Mouse (Mus musculus) heart, embryonic 14.5 days (tissue): Measurements from ENCODE around the gene Me3. TPM values are rescaled to one million over a fixed set of nuclear protein-coding genes. Genes with fewer than 3 reads are reported as not detected.

Experiments used
- ATAC-seq: fragments of 200-750 bp; cut with Nextera tagmentation; 2 replicates; pipeline ENCODE4 v1.8.0; 2017; ENCODE audit warnings: low read depth, moderate TSS enrichment; ENCODE audit not compliant: insufficient number of reproducible peaks, insufficient read depth, low FRiP score
- H3K27ac ChIP-seq, 2 experiments: fragments of 200-500 bp in 1 of 2; fragments of 300-500 bp in 1 of 2; sonication (generic) in 1 of 2; replicated peaks in 1 of 2; 2 replicates each; pipeline ENCODE4 v1.5.1; 2012 to 2014; ENCODE audit warnings: low read depth in 2 of 2, low read length in 2 of 2, control low read depth in 1 of 2, mild to moderate bottlenecking in 1 of 2, mixed read lengths in 1 of 2; ENCODE audit not compliant: control insufficient read depth in 1 of 2, insufficient read depth in 1 of 2
- H3K27me3 ChIP-seq: fragments of 300-500 bp; sonication (generic); 2 replicates; pipeline ENCODE4 v1.6.1; 2014; ENCODE audit warnings: mild to moderate bottlenecking, low read length, control low read depth; ENCODE audit not compliant: control insufficient read depth, insufficient read depth
- H3K36me3 ChIP-seq: fragments of 300-500 bp; sonication (generic); 2 replicates; pipeline ENCODE4 v1.6.1; 2014; ENCODE audit warnings: mild to moderate bottlenecking, control low read depth, low read length, mixed read lengths; ENCODE audit not compliant: control insufficient read depth, insufficient read depth
- H3K4me1 ChIP-seq, 2 experiments: fragments of 200-500 bp in 1 of 2; fragments of 300-500 bp in 1 of 2; sonication (generic) in 1 of 2; 2 replicates each; pipeline ENCODE4 v1.6.1; 2012 to 2014; ENCODE audit warnings: low read length in 2 of 2, control low read depth in 1 of 2, mixed read lengths in 1 of 2; ENCODE audit not compliant: control insufficient read depth in 2 of 2, insufficient read depth in 2 of 2
- H3K4me2 ChIP-seq: fragments of 300-500 bp; sonication (generic); 2 replicates; pipeline ENCODE4 v1.6.1; 2014; ENCODE audit warnings: mild to moderate bottlenecking, low read length
- H3K4me3 ChIP-seq, 2 experiments: fragments of 200-500 bp in 1 of 2; fragments of 300-500 bp in 1 of 2; sonication (generic) in 1 of 2; 2 replicates each; pipeline ENCODE4 v1.5.1; 2012 to 2014; ENCODE audit warnings: low read length in 2 of 2, mild to moderate bottlenecking in 2 of 2, control low read depth in 1 of 2, low read depth in 1 of 2, moderate library complexity in 1 of 2; ENCODE audit not compliant: control insufficient read depth in 1 of 2, insufficient read depth in 1 of 2
- H3K9ac ChIP-seq: fragments of 300-500 bp; sonication (generic); 2 replicates; pipeline ENCODE4 v1.6.1; 2014; ENCODE audit warnings: mild to moderate bottlenecking, low read length
- H3K9me3 ChIP-seq: fragments of 300-500 bp; sonication (generic); 2 replicates; pipeline ENCODE4 v1.6.1; 2016; ENCODE audit warnings: low read length, control low read depth; ENCODE audit not compliant: control insufficient read depth
- WGBS: fragments of 180-500 bp; shearing (Covaris S2); extraction: QIAGEN DNeasy Blood & Tissue Kit; methylation state at CpG from one replicate; pipeline ENCODE4 v1.1.7; 2014; 5-methylcytosine and 5-hydroxymethylcytosine counted together
- polyA plus RNA-seq: library from polyadenylated mRNA; unstranded; fragments of >200 nt; fragmentation: Nextera tagmentation; extraction: Ambion mirVana; gene quantifications from 2 replicates; pipeline ENCODE4 v1.2.1, GENCODE M21; 2014

Me3 gene
- polyA plus RNA-seq, 1 experiment from 2014 or later: 6.7 TPM

- Histone ChIP-seq H3K4me1 (no peaks in the 10 kb centered on the region), H3K27ac (no peak overlapping the region), H3K9ac (no peak overlapping the region), H3K36me3 (no peaks in the 10 kb centered on the region), H3K9me3 (no peaks in the 10 kb centered on the region), H3K27me3 (no peaks in the 10 kb centered on the region), H3K4me3 (no peak overlapping the region), H3K4me2 (no peak overlapping the region)
- WGBS: 88% methylated on average over 1 of the region's 1 CpGs
- ATAC-seq: no peak
Measured at GRCm38 (mm10) chr7:89864769-89865168, 232.6 kb downstream of the Me3 start.

GRCm38 (mm10) chr7:89867221-89867620 lies 235.0 kb downstream of the Me3 start:
- no peaks in the 10 kb centered on the region for H3K4me1 ChIP-seq
- H3K27ac ChIP-seq: no peak overlapping the region
- no peak overlapping the region for H3K4me3 ChIP-seq
- H3K27me3 ChIP-seq: no peaks in the 10 kb centered on the region
- WGBS: 51% methylated on average over 5 of the region's 5 CpGs
- H3K9me3 ChIP-seq: no peaks in the 10 kb centered on the region
- H3K4me2 ChIP-seq: no peak overlapping the region
- H3K9ac ChIP-seq: no peak overlapping the region
- H3K36me3 ChIP-seq: no peaks in the 10 kb centered on the region
- ATAC-seq: no peak

GRCm38 (mm10) chr7:89879686-89880085 lies 247.5 kb downstream of the Me3 start:
- ATAC-seq: no peak
- Histone ChIP-seq H3K36me3 (no peaks in the 10 kb centered on the region), H3K4me3 (no peak overlapping the region), H3K9ac (no peak overlapping the region), H3K4me1 (no peaks in the 10 kb centered on the region), H3K9me3 (no peaks in the 10 kb centered on the region), H3K27me3 (no peaks in the 10 kb centered on the region), H3K27ac (no peak overlapping the region), H3K4me2 (no peak overlapping the region)
- 60% methylated on average over 1 of the region's 1 CpGs for WGBS

- Histone ChIP-seq H3K4me1 (no peaks in the 10 kb centered on the region), H3K4me2 (no peak overlapping the region), H3K27me3 (no peaks in the 10 kb centered on the region), H3K9me3 (no peaks in the 10 kb centered on the region), H3K4me3 (no peak overlapping the region), H3K27ac (no peak overlapping the region), H3K9ac (no peak overlapping the region), H3K36me3 (no peaks in the 10 kb centered on the region)
- 46% methylated on average over 3 of the region's 3 CpGs for WGBS
- ATAC-seq: no peak
Measured at GRCm38 (mm10) chr7:89884551-89884950, 252.4 kb downstream of the Me3 start.

- ATAC-seq: no peak
- H3K9ac ChIP-seq: no peak overlapping the region
- H3K4me1 ChIP-seq: peaks cover 0 to 2% of the 10 kb centered on the region in 2 experiments; a peak in 3 of 4 replicates
- no peak overlapping the region for H3K27ac ChIP-seq
- no peak overlapping the region for H3K4me2 ChIP-seq
- WGBS: 77% methylated on average over 5 of the region's 5 CpGs
- H3K9me3 ChIP-seq: no peaks in the 10 kb centered on the region
- H3K27me3 ChIP-seq: no peaks in the 10 kb centered on the region
- no peak overlapping the region for H3K4me3 ChIP-seq
- H3K36me3 ChIP-seq: no peaks in the 10 kb centered on the region
Measured at GRCm38 (mm10) chr7:89891412-89891811, 259.2 kb downstream of the Me3 start.

GRCm38 (mm10) chr7:89891856-89892255 lies 259.7 kb downstream of the Me3 start:
- WGBS: 40% methylated on average over 4 of the region's 4 CpGs
- H3K27me3 ChIP-seq: no peaks in the 10 kb centered on the region

GRCm38 (mm10) chr7:89903007-89903406 lies 270.8 kb downstream of the Me3 start:
- peaks cover 0 to 3% of the 10 kb centered on the region in 2 experiments; a peak in 3 of 4 replicates for H3K4me1 ChIP-seq
- H3K27ac ChIP-seq: no peak overlapping the region
- no peaks in the 10 kb centered on the region for H3K27me3 ChIP-seq
- peak overlapping the region; percentile 51; the same call in 1 of the 2 replicates for H3K4me2 ChIP-seq
- ATAC-seq: no peak
- no peaks in the 10 kb centered on the region for H3K36me3 ChIP-seq
- no peaks in the 10 kb centered on the region for H3K9me3 ChIP-seq
- no peak overlapping the region for H3K9ac ChIP-seq
- H3K4me3 ChIP-seq: no peak overlapping the region
- 87% methylated on average over 8 of the region's 8 CpGs for WGBS

More at GRCm38 (mm10) chr7:89891856-89892255, 259.7 kb downstream of the Me3 start:
- H3K4me1 ChIP-seq: peaks cover 0 to 2% of the 10 kb centered on the region in 2 experiments; a peak in 3 of 4 replicates
- no peak for ATAC-seq
- no peaks in the 10 kb centered on the region for H3K9me3 ChIP-seq
- no peak overlapping the region for H3K4me3 ChIP-seq
- no peak overlapping the region for H3K4me2 ChIP-seq
- no peaks in the 10 kb centered on the region for H3K36me3 ChIP-seq
- no peak overlapping the region for H3K9ac ChIP-seq
- no peak overlapping the region for H3K27ac ChIP-seq
